Mouse (Mus musculus) right cerebral cortex, postnatal 14 days (tissue): ENCODE results near the gene Il21r.

Experiments
- DNase-seq: peaks from one replicate; pipeline ENCODE4 v3.0.0; 2022

Il21r gene

DNA sequence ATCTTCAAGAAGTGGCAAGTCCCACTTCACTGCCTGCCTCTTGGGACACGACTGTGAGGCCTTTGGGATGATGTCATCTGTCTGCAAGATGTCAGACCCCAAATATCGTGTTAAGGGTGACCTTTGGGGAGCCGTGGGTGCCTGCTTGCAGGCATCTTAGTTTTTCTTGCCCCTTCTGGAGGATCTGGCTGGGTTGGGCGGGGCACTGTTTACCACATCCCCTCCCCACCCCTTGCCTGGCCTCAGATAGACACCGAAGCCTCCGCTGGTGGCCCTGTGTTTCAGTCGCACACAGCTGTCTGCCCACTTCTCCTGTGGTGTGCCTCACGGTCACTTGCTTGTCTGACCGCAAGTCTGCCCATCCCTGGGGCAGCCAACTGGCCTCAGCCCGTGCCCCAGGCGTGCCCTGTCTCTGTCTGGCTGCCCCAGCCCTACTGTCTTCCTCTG lies at the start of gene Il21r:
Gene Il21r, plus strand, starts transcription at position 245 of the 447 bp plus-strand sequence.
- peak; percentile 25 for DNase-seq

DNA sequence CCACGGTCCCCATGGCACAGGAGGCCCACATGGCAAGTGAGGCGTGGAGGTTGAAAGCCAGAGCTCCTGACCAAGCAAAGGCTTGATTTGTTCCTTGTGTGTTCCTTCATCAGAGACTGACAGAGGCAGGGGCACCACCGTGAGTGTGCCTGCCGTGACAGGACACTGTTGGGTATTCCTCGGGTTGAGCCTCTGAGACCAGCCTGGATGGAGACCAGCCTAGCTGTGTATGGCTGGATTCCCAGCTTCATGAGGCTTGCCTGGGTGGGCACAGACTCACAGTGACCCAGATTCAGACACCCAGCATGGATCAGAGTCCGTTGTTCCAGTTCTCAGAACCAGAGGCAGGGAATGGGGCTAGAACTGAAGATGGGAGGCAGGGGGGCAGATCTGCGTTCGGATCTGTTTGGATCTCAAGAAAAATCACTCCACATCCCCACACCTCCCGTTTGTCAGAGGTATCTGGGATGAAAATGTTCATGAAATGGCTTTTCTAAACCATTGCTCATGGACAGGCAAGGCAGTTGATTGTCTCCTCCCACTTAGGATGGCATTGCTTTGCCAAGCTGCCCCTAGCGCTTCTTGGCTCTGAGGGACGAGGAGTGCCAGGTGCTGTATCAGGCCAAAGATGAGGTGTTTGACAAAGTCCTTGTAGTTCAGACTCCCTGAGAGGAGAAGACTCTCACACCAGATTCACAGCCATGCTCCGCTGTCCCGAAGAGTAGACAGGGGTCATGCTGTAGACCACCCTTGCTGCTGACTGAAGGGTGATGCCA lies 49.4 kb upstream of the Il21r start:
- no peak for DNase-seq

DNA sequence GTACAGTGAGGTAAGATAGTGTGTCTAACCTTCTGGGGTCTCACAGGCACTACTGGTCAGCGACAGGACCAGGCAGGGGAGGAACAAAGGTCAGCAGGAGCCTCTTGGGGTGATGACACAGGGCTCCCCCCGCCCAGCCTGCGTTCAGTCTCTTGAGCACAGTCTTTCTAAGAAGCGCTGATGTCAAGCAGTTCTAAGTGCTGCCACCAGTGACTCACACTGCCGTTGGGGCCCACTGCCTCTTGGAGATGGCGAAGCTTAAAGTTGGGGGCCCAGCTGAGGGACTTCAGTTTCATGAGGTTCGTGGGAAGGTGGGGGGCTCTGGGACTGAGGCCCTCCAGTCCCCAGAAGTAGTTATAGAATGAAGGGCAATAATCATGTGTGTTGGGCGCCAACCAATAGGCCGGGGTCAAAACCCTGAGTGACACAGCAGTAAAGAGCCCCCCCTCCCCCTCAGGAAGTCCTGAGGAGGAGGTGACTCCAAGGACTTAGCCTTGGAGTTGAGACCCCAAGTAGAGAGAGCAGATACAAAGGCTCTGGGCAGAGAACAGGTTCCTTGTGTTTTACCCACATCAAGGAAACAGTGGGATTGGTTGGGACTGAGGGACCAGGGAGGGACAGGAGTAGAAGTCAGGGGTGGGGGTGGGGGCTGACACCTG lies 48.6 kb upstream of the Il21r start:
- no peak for DNase-seq

DNA sequence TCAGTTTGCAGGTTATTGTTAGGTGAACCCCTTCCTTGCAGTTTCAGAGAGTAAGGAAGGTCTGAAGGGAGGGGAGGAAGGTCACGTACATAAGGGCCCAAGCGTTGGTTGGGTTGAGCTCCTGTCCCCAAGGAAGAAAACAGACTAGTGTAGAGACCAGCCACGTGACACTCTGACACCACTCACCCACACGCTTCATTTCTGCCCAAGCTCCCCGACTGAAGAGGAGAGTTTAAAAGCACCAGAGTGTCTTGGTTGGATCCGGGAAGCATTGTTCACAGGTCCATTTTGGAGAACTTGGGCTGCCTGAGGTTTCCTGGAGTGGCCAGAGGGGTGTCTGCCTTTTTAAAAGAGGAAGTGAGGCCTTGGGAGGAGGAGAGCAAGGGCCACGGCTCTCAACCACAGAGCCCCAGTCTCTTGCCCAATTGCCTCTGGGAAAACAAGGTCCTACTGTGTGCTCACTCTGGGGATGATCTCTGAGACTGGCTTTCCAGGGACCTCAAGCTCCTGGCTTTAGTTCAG lies 47.8 kb upstream of the Il21r start:
- no peak for DNase-seq

DNA sequence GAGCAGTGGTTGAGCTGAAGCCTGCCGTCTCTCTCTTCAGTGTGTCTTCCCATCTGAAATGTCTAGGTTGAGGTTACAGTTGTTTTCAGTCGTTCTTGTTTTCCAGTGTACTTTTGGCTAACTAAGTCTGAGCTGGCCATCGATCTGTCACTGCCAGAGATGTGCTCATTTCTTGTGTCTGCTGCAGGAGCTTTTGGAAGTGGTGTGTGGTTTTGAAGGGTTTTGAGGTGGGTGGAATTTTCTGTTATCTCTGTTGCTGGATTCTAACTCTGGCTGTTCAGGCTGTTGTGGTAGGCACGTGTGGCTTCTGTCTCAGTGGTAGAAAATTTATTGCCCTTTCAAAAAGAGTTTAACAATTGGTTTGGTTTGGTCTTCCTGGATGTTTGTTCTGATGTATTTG lies 47.1 kb upstream of the Il21r start:
- no peak for DNase-seq

DNA sequence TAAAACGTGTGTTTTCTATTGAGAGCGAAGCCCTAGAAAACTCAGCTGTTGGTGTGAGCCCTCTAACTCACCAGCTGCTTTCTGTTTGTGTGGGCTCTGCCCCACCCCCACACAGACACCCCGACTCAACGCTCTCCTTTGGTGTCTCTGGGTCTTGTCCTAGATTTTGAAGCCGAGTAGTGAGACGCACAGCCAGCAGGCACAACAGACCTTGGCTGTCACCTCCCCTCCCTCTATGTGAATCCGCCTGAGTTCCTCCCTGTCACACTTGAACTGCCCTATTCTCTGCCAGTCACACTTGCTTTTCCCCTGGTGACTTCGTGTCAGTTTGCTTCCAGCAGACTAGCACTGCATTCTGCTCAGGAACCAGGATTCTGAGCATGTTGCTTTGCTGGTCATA lies 46.4 kb upstream of the Il21r start:
- DNase-seq = no peak

DNA sequence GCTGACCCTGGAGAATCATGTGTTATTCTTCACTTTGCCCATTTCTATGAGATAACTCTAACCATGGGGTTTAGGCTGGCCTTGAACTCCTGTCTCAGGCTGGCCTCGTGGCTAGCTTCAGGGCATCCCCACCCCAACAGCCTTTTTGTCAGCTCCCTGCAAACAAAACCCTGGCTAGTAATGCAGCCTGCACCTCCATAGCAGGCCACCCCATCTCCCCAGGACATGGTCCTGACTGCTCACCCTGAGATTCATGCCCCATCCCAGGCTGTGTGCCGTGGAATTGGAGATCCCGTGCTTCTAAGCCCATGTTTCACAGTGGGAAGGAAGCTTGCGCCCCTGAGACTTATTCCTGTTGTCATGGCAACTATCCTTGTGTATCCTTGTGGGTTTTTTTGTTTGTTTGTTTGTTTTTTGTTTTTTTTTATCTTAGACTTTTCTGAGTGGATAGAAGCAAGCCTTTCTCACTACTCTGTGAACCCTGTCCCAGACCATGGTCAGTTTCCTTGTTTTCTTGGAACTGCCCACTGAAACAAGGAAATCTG lies 44.8 kb upstream of the Il21r start:
- DNase-seq = no peak

DNA sequence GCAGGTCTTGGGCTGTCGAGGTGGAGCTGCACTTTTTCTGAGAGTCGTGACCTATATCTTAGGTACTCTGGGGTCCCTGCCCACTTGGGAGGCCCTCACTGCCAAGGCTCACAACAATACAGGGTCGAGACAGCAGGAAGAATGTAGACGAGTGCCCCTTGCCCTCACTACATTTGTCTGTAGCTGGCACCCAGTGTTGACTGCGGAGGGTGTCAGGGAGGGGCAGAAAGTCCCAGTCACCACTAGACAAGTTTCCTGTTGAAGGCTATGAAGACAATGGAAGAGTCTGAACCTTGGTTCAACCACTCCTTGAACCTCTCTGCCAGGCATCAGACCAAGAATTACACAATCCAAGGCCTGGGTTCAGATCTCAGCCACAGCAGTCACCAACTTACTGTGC lies 44.2 kb upstream of the Il21r start:
- DNase-seq = no peak

DNA sequence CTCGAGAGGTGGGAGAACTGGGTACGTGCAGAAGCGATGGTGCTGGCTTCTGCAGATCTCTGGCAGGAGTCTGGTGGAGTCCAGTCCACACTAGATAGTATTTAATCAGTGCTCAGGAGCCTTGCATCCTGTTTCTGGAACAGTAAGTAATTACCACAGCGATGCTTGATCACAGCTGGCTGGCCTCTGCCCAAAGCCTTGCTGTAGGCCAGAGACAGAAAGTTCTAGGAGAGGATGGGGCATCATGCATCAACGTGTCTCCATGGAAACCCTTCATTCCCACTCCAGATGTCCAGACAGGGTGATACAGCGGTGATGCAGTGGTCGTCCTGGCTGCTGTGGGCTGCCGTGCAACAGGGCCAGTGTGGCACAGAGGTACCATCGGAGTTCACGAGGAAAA lies 43.7 kb upstream of the Il21r start:
- DNase-seq = no peak

DNA sequence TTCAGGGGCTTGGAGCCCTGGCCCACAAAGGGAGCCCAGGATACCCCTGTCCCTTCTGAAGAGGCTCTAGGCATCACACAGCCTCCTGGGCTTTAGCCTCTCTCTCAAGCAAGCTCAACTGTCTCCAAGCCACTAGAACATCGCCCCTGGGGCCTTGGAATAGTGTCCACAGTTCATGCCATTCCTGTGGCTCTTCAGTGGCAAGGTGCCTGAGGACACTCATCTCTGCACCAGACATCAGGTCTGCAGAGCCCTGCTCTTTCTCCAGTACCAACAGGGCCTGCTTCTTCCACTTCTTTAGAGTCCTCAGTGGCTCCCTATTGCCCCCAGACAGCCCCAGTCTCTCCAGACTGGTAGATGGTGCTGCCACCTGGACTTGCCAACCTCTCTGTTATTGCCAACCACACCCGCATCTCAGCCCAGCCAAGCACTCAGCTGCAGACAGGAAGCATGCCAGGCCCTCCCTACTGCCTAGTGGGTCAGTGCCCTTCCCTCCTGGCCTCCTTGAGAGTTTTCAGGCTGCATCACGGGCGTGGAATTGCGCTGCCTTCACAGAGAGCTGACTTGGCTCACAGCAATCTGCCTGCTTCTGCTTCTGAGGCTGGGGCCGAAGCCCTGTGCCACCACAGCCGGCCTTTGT lies 43.0 kb upstream of the Il21r start:
- no peak for DNase-seq

DNA sequence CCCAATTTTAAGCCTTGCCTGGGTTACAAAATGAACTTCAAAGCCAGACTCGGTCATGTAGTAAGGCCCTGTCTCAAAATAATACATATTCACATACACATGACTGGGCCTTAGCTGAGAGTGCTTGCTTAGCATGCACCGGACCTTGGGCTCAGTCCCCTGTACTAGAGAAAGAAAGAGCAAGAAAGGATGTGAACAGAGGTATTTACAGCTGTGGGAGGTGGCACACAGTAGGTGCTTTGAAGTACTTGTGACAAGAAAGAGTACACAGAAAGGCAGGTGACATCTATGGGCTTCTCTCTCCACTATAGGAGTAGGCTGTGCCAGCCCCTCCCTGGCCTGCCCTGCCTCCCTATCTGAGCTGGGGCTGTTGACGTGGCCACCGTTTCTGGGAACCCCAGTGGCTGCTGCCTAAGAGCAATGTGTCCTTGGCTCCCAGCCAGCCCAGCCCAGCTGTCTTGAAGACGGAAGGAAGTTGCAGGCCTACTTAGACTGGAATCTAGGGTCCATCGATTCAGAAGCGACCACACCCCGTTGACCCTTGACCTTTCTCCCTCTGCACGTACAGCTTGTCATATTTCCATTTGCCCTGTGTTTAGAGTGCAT lies 42.0 kb upstream of the Il21r start:
- DNase-seq = peak; percentile 76

DNA sequence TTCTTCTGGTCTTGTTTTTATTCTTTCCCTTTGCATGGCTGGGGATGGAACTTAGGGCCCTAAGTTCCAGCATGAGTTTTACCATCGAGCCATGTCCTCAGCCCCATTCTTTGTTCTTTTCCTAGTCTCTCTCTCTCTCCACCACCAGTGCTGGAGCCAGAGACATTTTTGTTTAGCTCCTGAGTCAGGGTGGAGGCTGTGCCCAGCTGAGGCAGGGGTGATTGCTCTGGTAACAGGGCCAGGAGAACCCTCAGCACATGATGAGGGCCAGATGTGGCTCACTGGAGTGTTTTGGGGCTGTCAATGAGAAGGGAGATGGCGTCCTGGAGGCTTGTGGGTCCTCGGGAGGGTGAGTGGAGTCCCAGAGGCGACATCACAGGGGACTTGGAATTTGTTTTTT lies 40.8 kb upstream of the Il21r start:
- DNase-seq = no peak

DNA sequence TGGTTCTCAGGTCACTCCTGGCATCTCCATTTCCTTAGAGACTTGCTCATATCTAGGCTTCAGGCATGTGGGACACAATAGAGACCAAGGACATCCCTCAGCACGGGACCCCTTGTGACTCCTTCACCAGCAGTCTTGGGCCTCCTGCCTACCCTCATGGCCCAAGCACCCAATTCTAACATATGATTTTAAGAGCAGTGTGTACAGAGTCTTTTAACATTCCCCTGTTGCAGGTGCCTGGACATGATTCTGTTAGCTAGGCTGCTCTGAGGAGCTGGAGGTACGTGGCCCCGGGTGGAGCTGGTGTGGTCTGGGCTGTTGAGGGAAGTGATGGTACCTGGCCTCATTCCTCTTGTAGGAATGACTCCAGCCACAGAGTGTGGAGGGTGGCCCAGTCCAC lies 40.1 kb upstream of the Il21r start:
- DNase-seq = no peak

DNA sequence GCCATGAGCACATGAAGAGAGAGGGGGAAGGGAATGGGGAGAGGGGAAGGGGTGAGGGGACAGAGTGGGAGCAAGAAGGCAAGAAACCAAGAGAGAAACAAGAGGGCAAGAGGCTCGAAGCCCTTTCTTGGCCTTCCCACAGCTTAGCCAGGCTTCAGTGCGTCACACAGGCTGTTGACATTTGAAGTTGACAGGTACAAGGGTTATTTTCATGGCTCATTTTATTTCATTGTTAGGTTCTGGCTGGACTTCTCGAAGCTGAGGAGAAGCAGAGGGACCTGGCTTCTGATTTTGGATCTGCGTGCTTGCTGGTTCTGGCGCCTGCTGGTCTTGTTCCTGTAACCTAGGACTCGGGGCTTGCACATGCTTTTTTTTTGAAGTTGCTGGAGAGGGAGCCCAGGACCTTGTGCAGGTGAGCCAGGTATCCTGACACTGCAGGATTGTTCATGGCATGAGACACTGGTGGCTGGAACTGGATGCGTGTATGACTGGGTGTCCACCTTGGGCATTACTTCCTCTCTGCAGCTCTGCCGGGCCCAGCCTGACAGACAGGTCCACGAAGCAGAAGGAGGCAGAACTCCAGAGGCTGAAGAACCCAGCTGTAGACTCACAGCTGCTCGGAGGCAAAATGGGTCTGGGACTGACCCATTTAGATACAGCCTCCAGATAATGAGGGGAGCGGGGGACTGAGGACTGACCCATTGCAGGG lies 38.8 kb upstream of the Il21r start:
- DNase-seq = no peak

DNA sequence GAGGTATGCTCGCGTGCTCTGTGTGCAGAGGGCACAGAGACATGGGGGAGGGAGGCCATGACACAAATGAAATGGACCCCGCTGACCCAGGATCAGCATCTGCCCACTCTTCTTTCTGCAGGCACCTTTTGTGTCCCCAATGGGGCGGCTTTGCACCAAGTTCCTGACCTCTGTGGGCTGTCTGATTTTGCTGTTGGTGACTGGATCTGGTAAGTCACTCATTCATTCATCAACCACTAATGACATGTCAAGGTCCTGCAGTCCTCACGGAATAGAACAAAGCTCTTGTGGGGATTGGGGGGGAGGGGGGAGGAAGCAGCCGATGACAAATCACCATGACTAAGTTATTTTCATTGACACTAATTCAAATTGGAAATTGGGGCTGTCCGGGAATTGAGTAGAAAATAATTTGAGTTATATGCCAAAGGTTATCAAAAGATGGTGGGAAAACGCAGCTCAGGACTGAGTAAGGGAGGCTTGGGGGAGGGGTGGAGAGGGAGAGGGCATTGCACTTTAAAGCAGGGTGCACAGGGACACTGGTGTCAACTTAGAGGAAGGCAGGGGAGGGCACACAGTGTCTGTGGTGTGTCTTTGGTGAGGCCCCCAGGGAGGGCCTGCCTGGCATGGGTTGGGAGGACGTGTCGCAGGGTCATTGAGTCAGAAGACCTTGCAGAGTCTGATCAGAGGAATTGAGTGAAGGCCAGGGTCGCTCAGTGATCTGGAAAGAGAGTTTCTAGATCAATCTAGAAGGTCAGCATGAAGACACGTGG lies 37.5 kb upstream of the Il21r start:
- DNase-seq = no peak

DNA sequence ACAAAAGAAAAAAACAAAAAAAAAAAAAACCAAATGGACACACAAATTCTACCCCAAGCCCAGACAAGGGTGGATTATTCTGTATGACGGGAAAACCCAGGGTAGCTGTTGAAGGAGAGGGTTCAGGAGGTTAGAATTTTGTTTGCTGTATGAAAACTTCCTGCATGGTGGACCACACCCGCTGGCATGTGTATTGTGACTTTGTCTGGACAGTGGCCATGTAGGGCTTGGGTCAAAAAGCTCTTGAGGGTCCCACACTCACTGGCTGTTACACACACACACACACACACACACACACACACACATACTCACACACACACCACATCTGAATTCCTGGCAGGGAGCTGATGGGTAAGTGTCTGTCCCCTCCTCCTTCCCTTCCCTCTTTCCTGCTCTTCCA lies 36.8 kb upstream of the Il21r start:
- DNase-seq = no peak

DNA sequence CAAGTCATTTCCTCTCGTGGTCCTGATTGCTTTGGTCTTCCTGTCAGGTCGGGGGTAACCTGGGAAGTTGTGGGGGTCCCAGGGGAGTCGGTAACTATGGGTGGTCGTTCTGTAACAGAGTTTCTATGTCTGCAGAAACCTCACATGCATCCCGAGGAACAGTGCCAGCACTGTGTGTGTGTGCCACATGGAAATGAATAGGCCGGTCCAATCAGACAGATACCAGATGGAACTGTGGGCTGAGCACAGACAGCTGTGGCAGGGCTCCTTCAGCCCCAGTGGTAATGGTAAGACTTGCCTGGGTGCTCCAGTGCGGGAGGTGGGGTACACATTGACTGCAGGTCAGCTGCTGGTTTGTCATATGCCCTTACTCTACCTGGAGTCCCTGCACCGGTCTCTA lies 34.3 kb upstream of the Il21r start:
- no peak for DNase-seq

DNA sequence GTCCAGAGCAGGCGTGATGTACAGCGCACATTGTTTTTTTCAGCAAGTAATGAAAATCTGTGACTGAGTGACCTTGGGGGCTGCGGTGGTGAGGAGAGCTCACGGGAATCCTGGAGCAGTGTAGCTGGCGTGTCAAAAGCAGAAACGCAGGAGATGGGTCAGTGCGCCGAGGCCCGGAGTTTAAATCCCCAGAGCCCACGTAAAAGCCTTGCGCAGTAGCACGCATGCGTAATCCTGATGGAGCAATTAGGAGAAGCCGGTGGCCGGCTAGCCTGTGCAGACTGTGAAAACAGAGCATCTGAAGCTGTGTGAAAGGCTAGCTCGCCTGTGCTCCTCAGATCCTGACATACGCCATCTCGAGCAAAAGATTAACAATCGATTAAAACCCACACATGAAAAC lies 31.3 kb upstream of the Il21r start:
- DNase-seq = no peak

DNA sequence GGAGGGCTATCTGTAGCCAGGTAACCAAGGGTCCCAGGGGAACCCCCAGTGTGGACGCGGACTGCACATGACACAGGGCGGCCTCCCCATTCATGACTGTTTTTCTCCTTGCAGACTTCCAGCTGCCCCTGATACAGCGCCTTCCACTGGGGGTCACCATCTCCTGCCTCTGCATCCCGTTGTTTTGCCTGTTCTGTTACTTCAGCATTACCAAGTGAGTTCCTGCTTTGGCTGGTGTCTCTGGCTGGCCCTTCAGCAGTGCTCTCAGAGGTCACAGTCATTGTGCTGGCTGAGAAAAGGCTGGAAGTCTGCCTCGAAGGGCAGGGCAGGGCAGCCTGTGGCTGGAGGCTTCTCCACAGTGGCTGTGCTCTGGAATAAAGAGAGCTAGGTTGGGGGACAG lies 30.5 kb upstream of the Il21r start:
- no peak for DNase-seq

DNA sequence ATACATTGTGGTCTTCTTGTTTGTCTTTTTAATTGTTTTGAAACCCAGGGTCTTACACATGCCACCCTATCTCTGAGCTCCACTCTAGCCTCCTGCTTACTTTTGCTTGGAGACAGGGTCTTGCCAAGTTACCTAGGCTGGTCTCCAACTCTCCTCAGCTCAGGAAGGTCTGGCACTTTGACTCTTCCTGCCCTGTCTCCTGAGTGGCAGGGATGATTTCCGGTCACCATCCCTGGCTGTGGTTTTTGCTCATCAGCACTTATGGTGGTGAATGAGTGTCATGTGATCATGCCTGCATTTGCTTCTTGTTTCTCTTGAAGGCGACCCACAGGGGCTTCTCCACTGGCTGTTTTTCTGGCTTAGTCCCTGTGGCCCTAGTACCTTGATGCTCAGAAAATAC lies 29.4 kb upstream of the Il21r start:
- DNase-seq = no peak

DNA sequence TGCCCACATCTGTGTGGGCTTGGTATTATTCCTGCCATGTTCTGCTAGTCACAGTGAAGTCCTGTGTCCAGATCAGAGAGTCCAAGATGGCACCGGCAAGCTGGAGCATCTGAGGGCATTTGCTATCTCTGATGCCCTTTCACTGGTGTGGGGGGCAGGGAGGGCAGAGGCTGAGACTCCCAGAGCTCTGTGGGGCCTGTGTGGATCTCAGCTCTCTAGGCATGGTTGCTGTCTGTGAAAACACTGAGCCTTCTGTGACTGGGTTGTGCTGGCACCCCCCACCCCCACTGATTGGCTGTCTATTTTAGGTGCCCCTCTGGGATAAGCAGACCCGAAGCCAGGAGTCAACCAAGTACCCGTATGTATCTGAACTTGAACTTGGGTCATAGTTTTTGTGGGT lies 28.4 kb upstream of the Il21r start:
- DNase-seq = no peak
